Mouse (Mus musculus) splenic B cell, adult 2 months (primary cell): ENCODE measurements around the gene Tmprss9.

ENCODE experiments used
- DNase-seq: peaks from one replicate; pipeline ENCODE4 v3.0.0-alpha.2; 2011; ENCODE audit warnings: low read depth, low spot score
- H3K27me3 ChIP-seq: 2 replicates; pipeline ENCODE4 v1.6.1; 2012; ENCODE audit warnings: mild to moderate bottlenecking, low read length, moderate library complexity, mixed read lengths; ENCODE audit not compliant: control insufficient read depth, poor library complexity, insufficient read depth, severe bottlenecking
- H3K36me3 ChIP-seq: 2 replicates; pipeline ENCODE4 v1.6.1; 2012; ENCODE audit warnings: mild to moderate bottlenecking, low read length, moderate library complexity, mixed read lengths; ENCODE audit not compliant: control insufficient read depth, poor library complexity, insufficient read depth, severe bottlenecking

Gene Tmprss9

GRCm38 (mm10) chr10:80895100-80895499 is 23.5 kb downstream of the Tmprss9 start:
- Histone ChIP-seq H3K36me3 (peaks cover 3% of the 10 kb centered on the region; the same call in 1 of the 2 replicates), H3K27me3 (no peaks in the 10 kb centered on the region)
- DNase-seq: no peak

- no peak for DNase-seq
- Histone ChIP-seq H3K27me3 (no peaks in the 10 kb centered on the region), H3K36me3 (peaks cover 3% of the 10 kb centered on the region; the same call in 1 of the 2 replicates)
Observed at GRCm38 (mm10) chr10:80895697-80896096, 24.0 kb downstream of the Tmprss9 start.

- Histone ChIP-seq H3K36me3 (peaks cover 3% of the 10 kb centered on the region; the same call in 1 of the 2 replicates), H3K27me3 (no peaks in the 10 kb centered on the region)
- DNase-seq: no peak
Observed at GRCm38 (mm10) chr10:80896581-80897485, 25.2 kb downstream of the Tmprss9 start.

- H3K36me3 ChIP-seq: peaks cover 3% of the 10 kb centered on the region; the same call in 1 of the 2 replicates
- H3K27me3 ChIP-seq: no peaks in the 10 kb centered on the region
- DNase-seq: no peak
Observed at GRCm38 (mm10) chr10:80897861-80898510, 26.3 kb downstream of the Tmprss9 start.

- Histone ChIP-seq H3K27me3 (no peaks in the 10 kb centered on the region), H3K36me3 (peaks cover 3% of the 10 kb centered on the region; the same call in 1 of the 2 replicates)
- DNase-seq: no peak
Observed at GRCm38 (mm10) chr10:80899074-80899473, 27.4 kb downstream of the Tmprss9 start.

GRCm38 (mm10) chr10:80899591-80900317 is 28.1 kb downstream of the Tmprss9 start:
- peaks cover 3% of the 10 kb centered on the region; the same call in 1 of the 2 replicates for H3K36me3 ChIP-seq
- H3K27me3 ChIP-seq: no peaks in the 10 kb centered on the region
- DNase-seq: peak; percentile 19

GRCm38 (mm10) chr10:80900318-80901247 is 28.9 kb downstream of the Tmprss9 start, which contains the start of gene Timm13:
Gene Timm13 (minus strand): TSS chr10:80900969.
- peaks cover 3% of the 10 kb centered on the region; the same call in 1 of the 2 replicates for H3K36me3 ChIP-seq
- peak; percentile 99 for DNase-seq
- H3K27me3 ChIP-seq: no peaks in the 10 kb centered on the region

- Histone ChIP-seq H3K27me3 (no peaks in the 10 kb centered on the region), H3K36me3 (peaks cover 3% of the 10 kb centered on the region; the same call in 1 of the 2 replicates)
- peak; percentile 23 for DNase-seq
Observed at GRCm38 (mm10) chr10:80901409-80902272, 30.0 kb downstream of the Tmprss9 start.

GRCm38 (mm10) chr10:80902273-80902940 is 30.8 kb downstream of the Tmprss9 start:
- Histone ChIP-seq H3K36me3 (peaks cover 3% of the 10 kb centered on the region; the same call in 1 of the 2 replicates), H3K27me3 (no peaks in the 10 kb centered on the region)
- no peak for DNase-seq

- no peak for DNase-seq
- H3K27me3 ChIP-seq: no peaks in the 10 kb centered on the region
- H3K36me3 ChIP-seq: peaks cover 3% of the 10 kb centered on the region; the same call in 1 of the 2 replicates
Observed at GRCm38 (mm10) chr10:80903282-80903681, 31.6 kb downstream of the Tmprss9 start.

GRCm38 (mm10) chr10:80904004-80904693 is 32.5 kb downstream of the Tmprss9 start:
- no peak for DNase-seq

GRCm38 (mm10) chr10:80904709-80905108 is 33.1 kb downstream of the Tmprss9 start:
- no peak for DNase-seq
- Histone ChIP-seq H3K27me3 (no peaks in the 10 kb centered on the region), H3K36me3 (no peaks in the 10 kb centered on the region; the same call in 1 of the 2 replicates)

More at GRCm38 (mm10) chr10:80904004-80904693, 32.5 kb downstream of the Tmprss9 start:
- H3K27me3 ChIP-seq: no peaks in the 10 kb centered on the region
- H3K36me3 ChIP-seq: no peaks in the 10 kb centered on the region
